Mouse (Mus musculus) heart, adult 18-20 months (tissue): ENCODE measurements around the gene Ntf3. TPM values are rescaled to one million over a fixed set of nuclear protein-coding genes. Genes with fewer than 3 reads are reported as not detected.

Experiments used
- DNase-seq, 2 experiments: peaks; one replicate each; pipeline ENCODE4 v3.0.0; 2021 to 2022; ENCODE audit warnings: mixed read lengths in 1 of 2
- total RNA-seq, 2 experiments: library from RNA; stranded (reverse); gene quantifications; 2 replicates each; pipeline ENCODE4 v1.2.3; 2021

The Ntf3 gene
- total RNA-seq, 2 experiments from 2014 or later, result 2.8 to 3.4 TPM

DNA sequence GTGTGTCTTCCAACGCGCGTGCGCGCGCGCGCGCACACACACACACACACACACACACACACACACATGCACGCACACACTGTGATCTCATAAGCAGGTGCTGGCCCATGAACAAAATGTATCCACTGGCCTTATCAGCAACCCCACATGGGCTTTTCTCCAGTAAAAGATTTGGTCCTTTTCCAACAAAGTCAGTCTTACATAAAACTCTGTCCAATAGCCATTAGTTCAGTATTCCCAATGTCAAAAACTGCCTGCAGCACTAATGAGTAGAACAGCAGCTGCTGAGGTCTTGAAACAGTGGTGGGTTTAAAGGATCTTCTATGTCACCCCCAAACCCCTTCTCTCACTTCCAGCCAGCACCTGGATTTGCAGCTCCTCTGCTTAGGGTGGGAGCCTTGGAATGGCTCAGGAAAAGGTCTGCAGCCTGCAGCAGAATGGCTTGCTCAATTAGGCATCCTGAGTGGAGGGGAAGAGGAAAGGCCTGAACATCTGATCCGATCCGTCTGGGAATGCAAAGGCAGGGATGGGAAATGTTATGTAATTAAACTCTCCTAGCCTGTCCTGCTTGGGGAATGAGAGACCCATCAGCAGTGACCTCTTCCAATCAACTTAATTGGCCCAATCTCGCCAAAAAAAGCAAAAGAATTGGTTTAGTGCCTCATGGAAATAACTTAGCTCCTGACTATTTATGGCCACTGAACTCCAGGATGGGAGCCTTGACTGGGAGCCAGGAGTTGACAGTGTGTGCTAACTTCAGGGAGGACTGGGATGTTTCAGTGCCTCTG lies 7.2 kb downstream of the Ntf3 start:
- peak; percentile 80 for DNase-seq

DNA sequence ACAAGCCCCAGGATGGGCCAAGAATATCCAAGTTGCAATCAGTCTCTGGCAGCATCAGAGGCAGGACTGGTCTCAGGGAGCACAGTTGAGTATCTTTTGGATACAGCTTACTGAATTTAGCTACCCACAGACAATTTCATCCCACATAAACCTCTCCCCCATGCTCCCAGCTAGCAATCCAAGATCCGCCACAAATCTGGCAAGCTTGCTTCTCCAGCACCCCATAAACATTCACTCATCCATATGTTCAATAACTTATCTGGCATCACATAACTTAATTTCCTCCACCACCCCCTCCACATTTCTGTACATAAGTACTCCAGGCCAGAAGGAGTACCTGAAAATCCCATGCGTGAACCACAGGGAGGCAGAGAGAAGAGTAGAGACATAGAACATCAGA lies 10.8 kb downstream of the Ntf3 start:
- DNase-seq, result no peak

DNA sequence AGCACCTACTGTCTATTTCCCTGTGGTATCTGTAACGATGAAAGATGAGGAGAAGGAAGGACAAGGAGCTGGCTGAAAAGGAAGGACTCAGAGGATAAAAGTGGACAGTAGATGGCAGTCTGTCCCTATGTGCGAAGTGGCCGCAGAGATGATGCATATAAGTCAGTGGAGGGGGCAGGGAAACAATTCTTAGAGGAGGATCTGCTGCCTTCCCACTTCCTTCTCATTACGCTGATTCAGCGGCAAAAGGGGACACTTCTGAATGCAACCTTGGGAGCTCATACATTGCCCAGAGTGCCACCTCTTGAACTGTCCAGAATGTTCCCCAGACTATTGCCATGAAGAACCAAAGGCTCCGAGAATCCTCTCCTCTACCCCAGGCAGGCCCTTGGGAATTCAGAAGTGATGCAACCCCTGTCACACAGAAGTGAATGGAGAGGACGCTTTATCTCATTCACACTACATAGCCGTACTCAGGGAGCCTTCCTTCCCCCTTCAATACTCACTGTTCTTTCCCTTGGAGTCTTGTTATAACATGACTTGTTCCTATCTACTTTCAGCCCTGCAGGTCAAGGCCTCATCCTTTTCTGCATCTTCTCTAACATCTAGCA lies 12.2 kb downstream of the Ntf3 start:
- DNase-seq, result peak; percentile 65 to 72

DNA sequence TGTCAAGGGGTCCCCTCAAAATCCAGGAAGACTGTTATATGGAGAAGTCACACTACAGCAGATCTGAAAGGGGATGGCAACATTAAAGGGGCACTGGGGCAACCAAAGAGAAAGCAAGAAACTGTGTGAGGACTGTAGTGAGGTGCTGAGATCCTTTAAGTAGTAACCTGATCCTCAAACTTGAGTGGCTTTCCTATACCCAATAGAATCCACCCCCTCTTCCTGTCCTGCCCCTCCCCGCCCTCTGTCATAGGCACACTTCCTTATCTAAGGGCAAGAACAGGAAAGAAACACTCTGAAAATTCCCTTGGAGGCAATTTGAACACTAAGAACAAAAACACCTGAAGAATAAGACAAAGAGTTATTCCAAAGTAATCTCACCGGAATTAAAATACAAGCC lies 13.6 kb downstream of the Ntf3 start:
- DNase-seq, result no peak

DNA sequence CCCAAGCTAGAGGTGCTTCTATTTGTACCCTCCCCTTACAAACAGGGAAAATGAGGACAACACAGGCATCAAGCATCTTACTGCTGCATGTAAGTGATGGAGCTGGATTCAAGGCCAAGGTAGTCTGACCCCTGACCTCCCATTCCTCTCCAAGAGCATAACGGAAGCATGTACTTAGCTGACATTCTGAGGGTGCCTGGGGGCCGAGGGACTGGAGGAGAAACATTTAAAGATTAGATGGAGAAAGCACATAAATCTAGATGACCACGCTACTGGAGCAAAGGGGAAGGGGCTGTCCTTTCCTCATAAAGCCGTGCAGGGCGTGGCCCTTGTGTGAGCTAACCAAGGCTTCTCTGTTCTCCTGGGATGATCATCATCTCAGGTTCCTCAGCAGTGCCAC lies 23.1 kb downstream of the Ntf3 start:
- no peak for DNase-seq

DNA sequence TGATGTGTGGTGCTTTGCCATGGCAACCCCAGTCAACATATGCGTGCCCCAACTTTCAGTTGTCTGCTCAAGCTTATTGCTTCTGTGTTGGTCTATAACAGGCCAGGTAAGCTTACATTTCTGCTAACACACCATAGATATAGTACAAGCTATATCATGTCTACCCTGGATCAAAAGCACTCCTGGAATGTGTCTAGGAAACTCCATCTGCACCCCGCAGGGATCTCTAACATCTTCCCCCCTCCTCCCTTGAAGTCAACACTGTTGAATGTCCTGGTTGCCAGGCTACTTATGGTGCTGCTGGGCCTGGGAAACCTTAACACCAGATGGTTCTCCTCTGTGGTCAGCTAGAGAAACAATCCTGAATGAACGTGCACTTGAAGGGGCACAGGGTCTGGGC lies 24.0 kb downstream of the Ntf3 start:
- DNase-seq, result no peak

DNA sequence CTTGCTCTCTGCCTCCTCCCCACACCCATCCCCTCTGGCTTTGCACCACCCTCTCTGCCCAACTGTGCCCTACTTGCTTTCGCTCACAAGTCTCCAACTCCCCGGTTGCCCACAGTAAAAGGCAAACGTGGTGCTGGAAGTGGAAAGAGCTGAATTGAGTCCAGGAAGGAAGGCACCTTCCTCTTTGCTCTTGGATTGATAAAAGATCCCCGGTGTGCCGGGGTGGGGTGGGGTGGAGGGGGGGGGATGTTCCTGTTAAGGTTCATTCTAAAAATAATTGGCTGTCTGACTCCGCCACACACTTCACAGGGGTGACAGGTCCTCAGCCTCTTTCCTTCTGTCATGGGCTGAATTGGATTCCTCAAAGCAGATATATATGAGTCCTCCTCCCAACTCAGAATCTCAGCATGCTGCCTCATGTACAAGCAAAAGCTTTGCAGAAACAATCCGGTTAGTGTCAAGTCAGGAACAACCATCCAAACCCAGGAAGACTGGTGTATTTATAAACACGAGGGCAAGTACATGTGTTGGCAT lies 24.6 kb downstream of the Ntf3 start:
- DNase-seq, result peak in 1 of 2 experiments; percentile 48

DNA sequence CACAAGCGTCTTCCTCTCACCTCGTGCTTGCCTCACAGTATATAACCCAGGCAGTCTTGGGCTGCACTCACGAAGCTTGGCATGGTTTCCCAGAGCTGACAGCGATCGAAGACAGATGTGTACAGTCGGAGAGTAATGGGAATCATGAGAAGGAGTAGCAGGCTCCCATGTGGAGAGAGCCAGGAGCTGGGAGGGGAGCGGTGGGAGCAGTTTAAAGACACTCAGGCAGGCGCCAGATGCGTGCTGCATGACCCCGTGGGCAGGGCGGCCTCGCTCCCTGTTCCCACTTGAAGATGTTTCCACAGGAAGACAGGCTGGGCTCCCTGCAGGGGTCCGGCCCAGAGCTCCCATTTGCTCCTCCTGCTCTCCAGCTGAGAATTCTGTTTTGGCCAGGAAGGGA lies 25.2 kb downstream of the Ntf3 start:
- peak; percentile 74 to 76 for DNase-seq

DNA sequence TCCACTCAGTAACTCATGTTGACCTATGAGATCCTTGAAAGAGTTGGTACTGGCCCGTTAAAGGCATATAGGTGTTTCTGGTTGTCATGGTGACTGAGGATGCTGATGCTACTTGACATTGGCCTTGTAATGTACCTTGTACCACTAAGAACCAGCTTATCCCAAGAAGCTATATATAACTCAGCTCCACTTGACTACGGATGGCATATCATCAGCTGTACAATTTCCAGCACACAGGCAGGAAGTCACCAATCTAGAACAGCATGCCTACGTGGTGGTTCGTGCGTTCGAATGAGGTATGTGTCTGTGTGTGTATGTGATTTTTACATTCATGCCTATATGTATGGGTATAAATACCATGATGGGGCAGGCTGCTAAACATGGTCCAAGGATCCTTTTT lies 25.7 kb downstream of the Ntf3 start:
- DNase-seq, result no peak

DNA sequence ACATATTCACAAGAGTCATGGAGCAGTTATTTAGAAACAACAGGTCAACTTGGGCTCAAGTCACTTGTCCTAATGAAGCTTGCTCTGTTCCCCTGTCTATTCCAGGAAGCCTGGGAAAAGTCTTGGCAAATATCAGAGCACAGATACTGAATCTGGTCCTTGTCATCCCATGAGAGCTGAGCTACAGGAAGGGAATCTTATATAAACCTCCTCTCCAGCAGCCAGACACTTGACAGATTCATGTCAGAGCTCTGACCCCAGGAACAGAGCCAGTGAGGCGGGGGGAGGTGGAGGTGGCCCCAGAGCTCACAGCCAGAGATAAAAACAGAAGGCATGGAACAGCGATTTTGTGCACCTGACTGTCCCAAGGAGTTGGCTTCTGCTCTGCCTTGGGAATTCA lies 26.3 kb downstream of the Ntf3 start:
- peak in 1 of 2 experiments; percentile 42 for DNase-seq

DNA sequence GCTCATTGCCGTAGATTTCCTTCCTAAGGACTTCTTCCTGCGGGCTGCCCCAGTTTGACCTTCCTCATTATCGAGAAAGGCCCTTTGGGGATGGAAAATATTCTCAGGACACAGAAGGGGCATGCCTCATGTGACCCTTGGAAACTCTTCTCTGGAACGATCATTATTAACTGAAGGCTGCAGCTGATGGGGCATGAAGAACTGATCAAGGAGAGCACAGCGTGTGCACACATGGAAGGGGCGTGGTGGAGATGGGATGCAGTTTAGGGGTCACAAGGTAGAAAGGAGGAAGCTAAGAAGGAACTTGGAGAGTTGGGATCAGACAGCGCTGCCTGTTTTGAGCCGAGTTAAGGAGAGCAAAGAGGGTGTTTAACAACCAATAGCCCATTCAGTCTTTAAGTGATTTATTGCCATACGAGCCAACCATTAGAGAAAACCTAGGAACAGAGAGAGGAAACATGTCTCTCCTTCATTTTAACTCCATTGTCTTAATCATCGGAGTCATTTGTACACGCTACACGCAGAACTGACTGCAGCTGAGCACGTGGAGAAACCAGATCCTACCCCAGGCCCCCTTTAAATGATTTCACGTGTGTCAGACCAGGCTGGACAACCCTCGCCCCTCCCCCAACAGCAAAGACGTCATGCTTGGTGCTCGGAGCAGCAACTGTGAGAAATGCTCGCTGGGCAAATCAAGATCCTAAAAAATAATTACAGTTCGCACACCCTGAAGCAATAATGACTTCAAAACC lies 32.4 kb downstream of the Ntf3 start:
- peak; percentile 34 to 72 for DNase-seq

DNA sequence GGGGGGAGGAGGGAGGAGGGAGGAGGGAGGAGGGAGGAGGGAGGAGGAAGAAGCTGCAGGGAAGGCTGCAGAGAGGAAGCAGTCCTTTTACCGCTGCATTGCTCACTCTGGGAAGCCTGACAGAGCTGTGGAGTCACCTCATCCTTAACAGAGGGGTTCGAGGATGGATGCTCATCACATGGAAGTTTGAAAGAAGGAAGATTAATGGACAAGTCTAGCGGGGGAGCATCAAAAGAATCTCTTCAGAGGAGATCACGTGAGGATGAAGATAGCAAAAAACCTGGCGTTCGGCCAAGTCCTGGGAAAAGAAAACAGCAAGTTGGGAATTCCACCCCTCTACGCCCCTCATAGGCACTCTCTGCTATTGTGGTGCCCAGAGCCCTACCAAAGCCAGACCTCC lies 38.5 kb downstream of the Ntf3 start:
- no peak for DNase-seq

DNA sequence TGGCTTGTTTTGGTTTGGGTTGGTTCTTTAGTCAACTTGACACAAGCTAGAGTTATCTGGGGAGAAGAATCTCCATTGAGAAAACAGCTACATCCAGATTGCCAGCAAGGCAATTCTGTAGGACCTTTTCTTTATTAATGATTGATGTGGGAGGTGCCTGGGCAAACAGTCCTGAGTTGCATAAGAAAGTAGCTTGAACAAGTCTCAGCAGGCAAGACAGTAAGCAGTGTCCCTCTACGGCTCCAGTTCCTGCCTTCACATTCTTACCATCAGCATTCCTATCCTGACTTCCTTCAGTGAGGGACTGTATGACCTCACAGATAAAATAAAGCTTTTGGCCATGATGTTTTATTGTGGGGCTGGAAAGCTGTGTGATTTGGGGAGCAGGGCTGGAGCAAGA lies 48.5 kb downstream of the Ntf3 start:
- no peak for DNase-seq

DNA sequence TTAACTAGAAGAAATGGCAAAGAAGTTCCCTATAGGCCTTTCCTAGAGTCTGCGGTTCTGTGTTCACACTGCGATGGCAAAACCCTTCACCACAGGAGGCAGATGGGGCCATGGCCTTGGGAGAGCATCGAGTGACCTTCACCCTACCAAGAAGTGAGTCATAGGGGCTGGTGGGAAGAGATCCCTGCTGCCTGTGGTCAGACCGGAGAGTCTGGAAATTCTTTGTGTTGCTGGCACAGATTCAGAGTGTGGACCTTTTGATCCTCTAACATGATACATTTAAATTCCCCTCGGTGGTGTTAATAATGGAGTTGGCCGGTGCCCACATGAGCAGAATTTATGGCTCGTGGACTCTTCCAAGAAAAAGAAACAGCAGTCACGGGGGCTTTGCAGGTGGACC lies 49.5 kb downstream of the Ntf3 start:
- no peak for DNase-seq

DNA sequence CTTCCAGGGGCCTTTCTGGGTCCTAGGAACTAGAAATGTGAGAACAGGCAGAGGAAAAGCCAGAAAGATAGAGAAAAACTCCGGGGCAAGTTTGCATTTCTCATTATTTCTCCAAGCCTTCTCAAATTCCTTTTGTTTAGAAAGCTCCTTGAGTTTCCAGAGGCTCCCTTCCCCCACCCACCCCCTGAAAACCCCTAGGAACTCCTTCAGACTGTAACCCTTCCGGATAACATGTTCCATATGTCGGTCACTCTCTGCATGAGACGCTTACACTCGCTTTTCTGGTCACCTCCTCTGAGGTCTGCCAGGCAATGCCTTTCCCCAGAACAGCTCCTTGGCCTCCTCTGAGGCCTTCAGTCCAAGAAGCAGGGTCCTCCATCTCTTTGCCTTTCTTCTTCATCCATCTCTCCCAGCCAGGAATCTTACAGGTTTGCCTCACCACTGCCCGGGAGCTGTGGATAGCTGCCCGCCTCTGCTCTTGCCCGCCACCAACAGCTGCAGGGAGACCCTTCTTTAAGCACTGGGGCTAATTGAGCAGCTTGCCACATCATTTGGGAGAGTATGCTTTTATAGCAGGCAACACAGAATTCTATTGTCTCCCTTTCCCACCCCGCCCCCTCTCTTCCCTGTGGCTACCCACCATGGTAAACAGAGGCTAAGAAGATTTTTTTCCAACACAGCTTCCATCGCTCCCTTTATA lies 51.6 kb downstream of the Ntf3 start:
- DNase-seq, result no peak

DNA sequence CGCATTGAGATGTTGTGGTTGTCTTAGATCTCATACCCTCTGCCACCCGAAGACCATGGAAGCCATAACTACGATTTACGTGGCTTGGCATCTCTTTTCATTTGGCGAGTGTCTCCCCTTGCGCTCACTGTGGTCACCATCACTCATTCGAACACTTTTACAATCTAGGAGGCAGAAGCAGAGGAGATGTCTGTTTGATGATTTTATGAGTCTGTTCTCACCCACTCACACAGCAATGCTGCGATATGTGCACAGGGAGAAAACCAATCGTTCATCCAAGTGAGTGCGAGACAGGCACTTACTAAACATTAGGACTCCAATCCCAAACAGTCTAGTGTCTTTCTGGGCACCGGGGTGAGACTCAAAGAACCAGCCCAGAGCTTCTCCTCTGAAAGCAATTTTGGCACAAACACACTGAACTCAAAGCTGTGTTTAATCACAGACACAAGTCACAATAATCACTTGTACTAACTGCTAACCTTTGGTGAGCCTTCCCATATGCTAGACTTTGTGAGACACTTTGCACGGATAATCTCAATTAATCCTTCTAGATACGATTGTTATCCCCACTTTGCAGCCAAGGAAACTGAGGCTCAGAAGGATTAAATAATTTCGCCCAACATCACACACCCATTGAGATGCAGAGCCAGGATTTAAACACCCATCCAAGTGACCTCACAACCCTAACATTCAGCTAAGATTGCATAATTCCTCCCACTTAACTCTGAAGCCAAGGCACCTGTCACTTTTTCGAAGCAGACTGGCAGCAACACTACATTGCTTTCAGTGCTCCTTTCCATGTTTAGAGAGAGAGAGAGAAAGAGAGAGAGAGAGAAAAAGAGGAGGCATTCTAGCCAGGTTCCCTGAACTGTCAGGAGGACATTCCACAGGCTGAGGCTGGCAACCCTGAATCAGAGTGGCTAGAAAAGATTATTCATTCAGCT lies 55.5 kb downstream of the Ntf3 start:
- no peak for DNase-seq

DNA sequence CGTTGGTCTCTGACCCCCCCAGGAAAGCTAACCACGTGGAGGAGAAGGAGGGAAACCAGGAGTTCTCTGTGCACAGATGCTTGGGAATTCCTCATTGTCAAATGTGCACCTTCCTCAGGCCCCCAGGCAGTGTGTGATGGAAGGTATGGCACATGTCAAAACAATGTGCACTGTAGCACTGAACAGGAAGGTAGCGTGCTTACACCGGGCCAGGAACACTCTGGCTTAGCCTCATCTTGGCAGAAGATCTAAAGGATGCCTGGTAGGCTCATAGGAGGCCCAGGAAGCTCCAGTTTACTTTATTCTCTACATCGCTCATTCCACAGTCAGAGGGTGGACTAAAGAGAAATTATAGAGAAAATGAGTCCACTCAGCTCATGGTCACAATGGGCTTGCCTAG lies 57.5 kb downstream of the Ntf3 start:
- no peak for DNase-seq

DNA sequence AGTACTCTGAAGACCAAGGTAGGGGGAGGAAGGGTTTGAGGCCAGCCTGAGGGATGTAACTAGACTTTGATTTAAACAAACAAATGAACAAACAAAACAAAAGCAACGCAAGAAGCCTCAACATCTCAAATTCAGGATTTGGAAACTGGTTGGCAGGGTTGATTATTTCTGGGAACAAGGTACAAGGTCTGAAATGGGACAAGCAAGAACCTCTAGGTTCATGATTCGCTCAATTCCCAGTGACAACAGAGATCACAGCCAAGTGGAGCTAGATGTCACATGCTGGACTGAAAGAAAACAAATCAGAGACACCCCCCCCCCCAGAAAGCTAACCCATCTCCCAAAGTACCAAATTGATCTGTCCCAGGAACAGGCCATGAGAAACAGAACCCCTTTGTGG lies 57.9 kb downstream of the Ntf3 start:
- DNase-seq, result no peak

DNA sequence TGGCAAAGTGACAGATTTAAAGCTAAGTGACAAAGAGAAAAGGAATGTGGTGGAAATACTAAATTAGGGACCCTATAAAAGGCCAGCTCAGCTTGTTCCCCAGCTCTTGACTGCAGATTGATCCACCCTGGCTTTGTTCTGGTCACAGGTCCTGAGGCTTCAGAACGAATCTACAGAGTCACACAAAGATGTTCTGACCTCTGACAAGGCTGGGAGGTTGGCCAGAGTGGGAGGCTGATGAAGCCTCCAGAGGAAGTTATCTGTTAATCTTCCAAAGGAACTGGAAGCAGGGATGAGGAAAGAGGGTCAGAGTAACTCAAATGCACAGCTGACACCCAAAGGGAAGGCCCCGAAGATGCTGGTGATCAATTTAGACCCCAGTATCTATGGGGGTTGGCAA lies 59.3 kb downstream of the Ntf3 start:
- DNase-seq, result no peak

DNA sequence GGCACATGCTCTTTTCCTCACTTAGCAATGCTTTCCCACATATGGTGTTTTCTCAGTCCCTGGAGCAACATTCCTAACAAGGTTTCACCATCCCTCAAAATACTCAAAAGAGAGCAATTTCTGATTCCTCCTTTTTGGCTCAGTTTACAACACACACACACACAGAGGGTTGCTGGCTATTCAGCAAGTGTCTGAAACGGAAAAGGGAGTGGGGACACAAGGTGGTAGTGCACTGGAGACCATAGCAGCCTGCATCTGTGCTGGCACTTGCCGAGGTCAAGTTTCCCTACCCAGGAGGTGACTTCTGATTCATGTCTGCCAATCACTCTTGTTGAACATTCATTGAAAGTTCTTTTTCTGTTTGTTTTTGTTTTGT lies 59.9 kb downstream of the Ntf3 start:
- DNase-seq, result no peak

DNA sequence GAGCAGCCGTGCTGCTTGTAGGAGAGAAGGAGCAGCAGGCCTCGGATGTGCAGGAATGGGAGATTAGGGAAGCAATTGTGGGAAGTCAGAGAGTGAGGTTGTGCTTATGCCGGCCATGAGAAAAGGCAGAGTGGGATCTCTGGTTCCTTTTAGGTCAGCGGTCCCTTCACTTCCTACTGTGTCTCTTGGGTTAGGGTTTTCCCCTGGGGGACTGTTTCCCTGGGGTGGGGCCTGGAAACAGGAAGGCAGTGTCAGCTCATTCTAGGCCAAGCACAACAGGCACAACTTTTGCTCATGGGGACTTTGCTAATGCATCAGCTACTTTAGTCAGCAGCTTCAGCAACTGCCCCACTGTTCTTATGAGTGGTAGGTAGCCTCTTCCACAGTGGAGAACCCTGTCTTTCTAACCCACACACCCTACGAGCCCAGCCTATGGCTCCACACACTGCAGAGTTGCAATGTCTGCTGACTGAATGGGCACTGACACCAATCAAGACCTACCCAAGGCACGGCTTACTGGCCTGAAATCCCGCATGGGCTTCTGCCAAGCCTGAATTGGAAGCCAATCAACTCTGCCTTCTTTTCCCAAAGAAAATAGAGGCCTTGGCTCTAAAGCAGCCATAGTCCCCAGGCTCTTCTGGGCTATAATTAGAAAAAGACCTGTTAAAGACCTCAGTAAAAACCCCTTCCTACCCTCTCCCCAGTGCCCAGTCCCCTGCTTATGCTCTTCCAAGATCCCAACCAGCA lies 60.5 kb downstream of the Ntf3 start:
- peak; percentile 85 to 88 for DNase-seq
